Mouse (Mus musculus) hindbrain, embryonic 11.5 days (tissue): ENCODE data around the gene Cpsf6. TPM values are rescaled to one million over a fixed set of nuclear protein-coding genes. Genes with fewer than 3 reads are reported as not detected.
A peak's percentile ranks its signal among the peaks of the same experiment; 100 is the strongest.

ENCODE experiments used
- ATAC-seq: fragments of 200-750 bp; cut with Nextera tagmentation; 2 replicates; pipeline ENCODE4 v1.8.0; 2017; ENCODE audit warnings: mild to moderate bottlenecking, moderate TSS enrichment, moderate library complexity; ENCODE audit not compliant: low FRiP score
- DNase-seq: peaks from one replicate; pipeline ENCODE4 v3.0.0-alpha.2; 2015; ENCODE audit warnings: low spot score
- H3K27ac ChIP-seq: fragments of 300-500 bp; sonication (generic); 2 replicates; pipeline ENCODE4 v1.5.1; 2014; ENCODE audit warnings: mild to moderate bottlenecking, low read depth, low read length
- H3K27me3 ChIP-seq: fragments of 300-500 bp; sonication (generic); 2 replicates; pipeline ENCODE4 v1.6.1; 2014; ENCODE audit warnings: mild to moderate bottlenecking, low read length, moderate library complexity, mixed read lengths; ENCODE audit not compliant: control insufficient read depth, insufficient read depth
- H3K36me3 ChIP-seq: fragments of 300-500 bp; sonication (generic); 2 replicates; pipeline ENCODE4 v1.6.1; 2014; ENCODE audit warnings: mild to moderate bottlenecking, low read length, moderate library complexity, mixed read lengths; ENCODE audit not compliant: control insufficient read depth, insufficient read depth
- H3K4me1 ChIP-seq: fragments of 300-500 bp; sonication (generic); replicated peaks from 2 replicates; pipeline ENCODE4 v1.6.1; 2014; ENCODE audit warnings: low read length, mixed read lengths; ENCODE audit not compliant: control insufficient read depth, insufficient read depth
- H3K4me2 ChIP-seq: fragments of 300-500 bp; sonication (generic); replicated peaks from 2 replicates; pipeline ENCODE4 v1.6.1; 2014; ENCODE audit warnings: mild to moderate bottlenecking, low read depth, low read length
- H3K4me3 ChIP-seq: fragments of 300-500 bp; sonication (generic); 2 replicates; pipeline ENCODE4 v1.5.1; 2014; ENCODE audit warnings: low read depth, low read length
- H3K9ac ChIP-seq: fragments of 300-500 bp; sonication (generic); 2 replicates; pipeline ENCODE4 v1.6.1; 2014; ENCODE audit warnings: low read depth, low read length
- H3K9me3 ChIP-seq: fragments of 300-500 bp; sonication (generic); 2 replicates; pipeline ENCODE4 v1.6.1; 2016; ENCODE audit warnings: low read length; ENCODE audit not compliant: control insufficient read depth
- WGBS: fragments of 180-500 bp; shearing (Covaris S2); extraction: QIAGEN DNeasy Blood & Tissue Kit; methylation state at CpG from one replicate; pipeline ENCODE4 v1.1.7; 2014; 5-methylcytosine and 5-hydroxymethylcytosine counted together
- polyA plus RNA-seq: library from polyadenylated mRNA; unstranded; fragments of >200 nt; fragmentation: Nextera tagmentation; extraction: Ambion mirVana; gene quantifications from 2 replicates; pipeline ENCODE4 v1.2.1, GENCODE M21; 2014

The Cpsf6 gene
- polyA plus RNA-seq, 1 experiment from 2014 or later, result 230 TPM

DNA sequence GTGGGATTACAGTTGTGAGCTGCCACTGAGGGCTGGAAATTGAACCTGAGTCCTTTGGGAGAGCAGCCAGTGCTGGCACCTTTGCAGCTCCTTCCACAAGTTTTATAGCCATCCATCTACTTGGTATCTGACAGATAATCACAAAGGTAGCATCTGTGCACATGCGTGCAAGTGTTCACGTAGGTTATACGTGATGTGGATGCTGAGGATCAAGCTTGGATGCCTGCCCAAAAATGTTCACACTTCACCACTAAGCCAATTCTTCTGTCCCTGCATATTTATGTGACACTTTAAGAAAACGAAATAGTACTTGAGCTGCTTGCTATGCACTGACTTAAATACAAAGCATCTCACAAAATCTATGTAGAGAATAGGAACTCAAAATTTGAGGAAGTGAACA lies 38.8 kb downstream of the Cpsf6 start:
- no peak for DNase-seq
- H3K4me3 ChIP-seq, result no peak overlapping the region
- no peaks in the 10 kb centered on the region for H3K4me1 ChIP-seq
- no peak for ATAC-seq
- H3K36me3 ChIP-seq, result no peaks in the 10 kb centered on the region
- no peak overlapping the region for H3K27ac ChIP-seq
- H3K27me3 ChIP-seq, result no peaks in the 10 kb centered on the region
- no peak overlapping the region for H3K4me2 ChIP-seq
- 88% methylated on average over 4 of the region's 4 CpGs for WGBS
- no peak overlapping the region for H3K9ac ChIP-seq
- no peaks in the 10 kb centered on the region for H3K9me3 ChIP-seq

- no peaks in the 10 kb centered on the region for H3K36me3 ChIP-seq
- no peaks in the 10 kb centered on the region for H3K4me1 ChIP-seq
- 83% methylated on average over 7 of the region's 7 CpGs for WGBS
- no peak overlapping the region for H3K9ac ChIP-seq
- DNase-seq (no peak), ATAC-seq (no peak)
- no peak overlapping the region for H3K4me3 ChIP-seq
- H3K4me2 ChIP-seq, result no peak overlapping the region
- H3K9me3 ChIP-seq, result no peaks in the 10 kb centered on the region
- H3K27ac ChIP-seq, result no peak overlapping the region
- no peaks in the 10 kb centered on the region for H3K27me3 ChIP-seq
Measured at GRCm38 (mm10) chr10:117339241-117339640, 40.6 kb downstream of the Cpsf6 start.

DNA sequence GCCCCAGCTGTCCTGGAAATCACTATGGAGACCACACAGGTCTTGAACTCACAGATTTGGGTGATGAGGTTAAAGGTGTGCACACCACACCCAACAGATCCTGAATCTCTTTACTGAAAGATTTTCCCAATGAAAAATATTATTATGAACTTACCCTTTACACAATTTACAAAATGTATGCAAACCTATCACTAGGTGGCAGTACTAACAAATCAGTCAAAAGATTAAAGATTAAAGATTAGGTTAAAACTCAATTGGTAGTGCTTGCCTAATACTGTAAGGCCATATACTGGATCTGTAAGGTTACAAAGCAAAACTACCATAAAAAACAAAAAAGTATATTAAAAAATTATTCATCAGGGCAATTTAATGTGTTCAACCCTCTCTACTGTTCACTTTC lies 41.9 kb downstream of the Cpsf6 start:
- no peak overlapping the region for H3K4me3 ChIP-seq
- no peaks in the 10 kb centered on the region for H3K27me3 ChIP-seq
- no peak overlapping the region for H3K4me2 ChIP-seq
- no peak for ATAC-seq
- no peak overlapping the region for H3K27ac ChIP-seq
- no peak overlapping the region for H3K9ac ChIP-seq
- no peaks in the 10 kb centered on the region for H3K4me1 ChIP-seq
- no peaks in the 10 kb centered on the region for H3K36me3 ChIP-seq
- H3K9me3 ChIP-seq, result no peaks in the 10 kb centered on the region
- no peak for DNase-seq

- Histone ChIP-seq H3K4me2 (no peak overlapping the region), H3K9me3 (no peaks in the 10 kb centered on the region), H3K27me3 (no peaks in the 10 kb centered on the region), H3K9ac (no peak overlapping the region), H3K27ac (no peak overlapping the region), H3K4me1 (no peaks in the 10 kb centered on the region), H3K36me3 (no peaks in the 10 kb centered on the region), H3K4me3 (no peak overlapping the region)
- DNase-seq (no peak), ATAC-seq (peak; percentile 52)
- WGBS, result 38% methylated on average over 4 of the region's 4 CpGs
Measured at GRCm38 (mm10) chr10:117335649-117336048, 44.2 kb downstream of the Cpsf6 start.

DNA sequence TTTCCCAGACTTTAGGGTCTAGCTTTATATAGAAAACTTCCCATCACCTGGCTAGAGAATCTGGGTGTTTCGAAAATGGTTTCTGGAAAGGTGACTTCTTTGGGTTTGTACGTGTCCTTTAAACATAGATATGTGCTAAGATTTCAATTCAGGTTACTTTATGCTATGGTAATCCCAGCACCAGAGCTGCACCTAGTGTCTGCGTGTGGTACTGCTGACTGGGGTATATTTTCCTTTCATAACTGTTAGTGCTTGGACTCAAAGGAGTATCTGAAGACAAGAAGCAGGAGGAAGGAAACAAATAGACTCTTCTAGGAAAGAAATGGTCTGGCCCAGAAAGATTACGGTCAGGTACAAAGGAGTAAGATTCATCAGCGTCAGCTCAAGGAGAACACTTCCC lies 49.3 kb downstream of the Cpsf6 start:
- 78% methylated on average over 5 of the region's 5 CpGs for WGBS
- ATAC-seq (no peak), DNase-seq (no peak)
- no peak overlapping the region for H3K4me2 ChIP-seq
- no peaks in the 10 kb centered on the region for H3K36me3 ChIP-seq
- H3K4me3 ChIP-seq, result no peak overlapping the region
- no peaks in the 10 kb centered on the region for H3K4me1 ChIP-seq
- H3K9ac ChIP-seq, result no peak overlapping the region
- H3K27ac ChIP-seq, result no peak overlapping the region
- H3K27me3 ChIP-seq, result no peaks in the 10 kb centered on the region
- H3K9me3 ChIP-seq, result no peaks in the 10 kb centered on the region

DNA sequence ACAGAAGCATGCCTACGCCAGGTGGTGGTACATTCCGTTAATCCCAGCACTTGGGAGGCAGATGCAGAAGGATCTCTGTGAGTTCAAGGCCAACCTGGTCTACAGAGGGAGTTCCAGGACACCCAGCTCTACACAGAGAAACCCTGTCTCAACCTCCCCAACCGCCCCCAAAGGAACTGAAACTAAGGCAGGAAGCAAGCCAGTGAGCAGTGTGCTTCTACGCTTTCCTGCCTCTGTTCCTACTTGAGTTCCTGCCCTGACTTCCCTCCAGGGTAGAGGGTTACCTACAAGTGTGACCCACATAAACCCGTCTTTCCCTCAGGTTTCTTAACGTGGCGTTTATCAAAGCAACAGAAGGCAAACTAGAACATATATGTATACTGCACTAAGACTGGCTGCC lies 56.0 kb downstream of the Cpsf6 start:
- H3K4me1 ChIP-seq, result no peaks in the 10 kb centered on the region
- no peak for DNase-seq
- no peak overlapping the region for H3K27ac ChIP-seq
- H3K9ac ChIP-seq, result no peak overlapping the region
- H3K4me3 ChIP-seq, result no peak overlapping the region
- no peak for ATAC-seq
- H3K27me3 ChIP-seq, result no peaks in the 10 kb centered on the region
- WGBS, result 92% methylated on average over 7 of the region's 7 CpGs
- H3K9me3 ChIP-seq, result no peaks in the 10 kb centered on the region
- no peak overlapping the region for H3K4me2 ChIP-seq
- H3K36me3 ChIP-seq, result no peaks in the 10 kb centered on the region

DNA sequence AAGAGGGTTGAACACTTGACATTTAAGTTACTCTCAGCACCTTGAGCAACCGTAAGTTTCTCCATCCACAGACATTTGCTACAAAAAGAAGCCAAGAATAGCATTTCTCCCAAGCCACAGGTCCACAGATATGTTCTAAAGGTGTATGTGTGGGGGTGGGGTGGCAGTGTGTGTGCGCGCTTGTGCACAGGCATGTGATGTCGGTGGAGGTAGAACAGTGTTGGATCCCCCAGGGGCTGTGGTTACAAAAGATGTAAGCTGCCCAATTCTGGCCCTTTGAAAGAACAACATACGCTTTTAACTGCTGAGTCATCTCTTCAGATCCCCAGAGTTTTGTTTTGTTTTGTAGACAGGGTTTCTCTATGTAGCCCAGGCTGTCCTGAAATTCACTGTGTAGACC lies 57.2 kb downstream of the Cpsf6 start:
- Histone ChIP-seq H3K27me3 (no peaks in the 10 kb centered on the region), H3K27ac (no peak overlapping the region), H3K4me2 (no peak overlapping the region), H3K9me3 (no peaks in the 10 kb centered on the region), H3K4me3 (no peak overlapping the region), H3K4me1 (no peaks in the 10 kb centered on the region), H3K36me3 (no peaks in the 10 kb centered on the region), H3K9ac (no peak overlapping the region)
- ATAC-seq (no peak), DNase-seq (no peak)
- 91% methylated on average over 5 of the region's 5 CpGs for WGBS

DNA sequence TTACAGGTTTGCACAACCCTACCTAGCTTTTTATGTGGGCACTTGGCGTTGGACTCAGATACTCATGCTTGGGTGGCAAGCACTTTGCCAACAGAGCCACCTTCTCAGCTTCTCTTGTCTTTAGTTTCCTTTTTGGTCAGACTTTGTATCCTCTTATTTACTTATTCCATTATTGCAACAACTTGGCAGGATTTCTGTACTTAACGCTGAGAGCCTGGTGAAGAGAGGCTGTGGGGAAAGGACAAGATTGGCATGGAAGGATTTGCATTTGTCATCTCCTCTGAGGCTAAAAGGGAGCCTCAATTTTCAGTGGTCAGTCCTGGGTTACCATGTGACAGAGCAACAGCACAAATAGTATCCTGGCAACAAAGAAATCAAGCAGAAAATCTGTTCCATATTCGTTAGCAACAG lies 59.2 kb downstream of the Cpsf6 start:
- Histone ChIP-seq H3K9ac (no peak overlapping the region), H3K27ac (no peak overlapping the region), H3K36me3 (no peaks in the 10 kb centered on the region), H3K4me2 (no peak overlapping the region), H3K4me3 (no peak overlapping the region), H3K4me1 (no peaks in the 10 kb centered on the region), H3K9me3 (no peaks in the 10 kb centered on the region), H3K27me3 (no peaks in the 10 kb centered on the region)
- WGBS, result 81% methylated on average over 3 of the region's 3 CpGs
- no peak for DNase-seq
- no peak for ATAC-seq

GRCm38 (mm10) chr10:117316391-117316790 lies 63.4 kb downstream of the Cpsf6 start:
- Histone ChIP-seq H3K9me3 (no peaks in the 10 kb centered on the region), H3K4me2 (no peak overlapping the region), H3K27me3 (no peaks in the 10 kb centered on the region), H3K27ac (no peak overlapping the region), H3K36me3 (no peaks in the 10 kb centered on the region), H3K9ac (no peak overlapping the region), H3K4me3 (no peak overlapping the region), H3K4me1 (no peaks in the 10 kb centered on the region)
- no peak for ATAC-seq
- 92% methylated on average over 11 of the region's 11 CpGs for WGBS
- DNase-seq, result no peak
